Mouse (Mus musculus) ES-E14 (cell line): ENCODE measurements around the gene Dlx3. TPM values are rescaled to one million over a fixed set of nuclear protein-coding genes. Genes with fewer than 3 reads are reported as not detected.

Source experiments
- DNase-seq: peaks from one replicate; pipeline ENCODE4 v3.0.0-alpha.2; 2013; ENCODE audit warnings: low read depth, low spot score
- H3K27ac ChIP-seq: 2 replicates; pipeline ENCODE4 v1.5.1; 2012; ENCODE audit warnings: low read depth, mild to moderate bottlenecking, low read length, moderate library complexity, mixed read lengths; ENCODE audit not compliant: poor library complexity, insufficient read depth, severe bottlenecking
- H3K36me3 ChIP-seq: 2 replicates; pipeline ENCODE4 v1.6.1; 2012; ENCODE audit warnings: mild to moderate bottlenecking, low read length, moderate library complexity, mixed read lengths; ENCODE audit not compliant: control insufficient read depth, poor library complexity, insufficient read depth, severe bottlenecking
- H3K4me1 ChIP-seq, 2 experiments: fragments of 150-350 bp in 1 of 2; sonication (generic) in 1 of 2; 2 replicates each; pipeline ENCODE4 v1.6.1; 2012; ENCODE audit warnings: low read length in 2 of 2, mild to moderate bottlenecking in 1 of 2, mixed read lengths in 1 of 2; ENCODE audit not compliant: control insufficient read depth in 2 of 2, insufficient read depth in 2 of 2, poor library complexity in 1 of 2
- H3K4me3 ChIP-seq, 2 experiments: fragments of 150-350 bp in 1 of 2; sonication (generic) in 1 of 2; 2 replicates each; pipeline ENCODE4 v1.5.1; 2012; ENCODE audit warnings: low read length in 2 of 2, low read depth in 1 of 2, mild to moderate bottlenecking in 1 of 2, mixed read lengths in 1 of 2; ENCODE audit not compliant: insufficient read depth in 1 of 2, poor library complexity in 1 of 2, severe bottlenecking in 1 of 2
- H3K9ac ChIP-seq: 2 replicates; pipeline ENCODE4 v1.6.1; 2012; ENCODE audit warnings: low read depth, mild to moderate bottlenecking, low read length, mixed read lengths; ENCODE audit not compliant: poor library complexity, insufficient read depth, severe bottlenecking
- H3K9me3 ChIP-seq: fragments of 150-350 bp; sonication (generic); 2 replicates; pipeline ENCODE4 v1.6.1; 2012; ENCODE audit warnings: low read depth, mild to moderate bottlenecking, low read length; ENCODE audit not compliant: control insufficient read depth, insufficient read depth
- CHD2 ChIP-seq: IDR thresholded peaks from 2 replicates; pipeline ENCODE4 v1.6.1; 2014; ENCODE audit warnings: mild to moderate bottlenecking, low read depth, low read length, inconsistent platforms
- HCFC1 ChIP-seq: IDR thresholded peaks from 2 replicates; pipeline ENCODE4 v1.6.1; 2012; ENCODE audit warnings: low read length, inconsistent platforms, borderline replicate concordance; ENCODE audit not compliant: insufficient read depth
- MAFK ChIP-seq: IDR thresholded peaks from 2 replicates; pipeline ENCODE4 v1.6.1; 2014; ENCODE audit warnings: mild to moderate bottlenecking, low read depth, low read length, inconsistent platforms; ENCODE audit not compliant: insufficient read depth
- ZC3H11A ChIP-seq: IDR thresholded peaks from 2 replicates; pipeline ENCODE4 v1.6.1; 2012; ENCODE audit warnings: low read depth, mild to moderate bottlenecking, inconsistent platforms, low read length, borderline replicate concordance
- ZNF384 ChIP-seq: IDR thresholded peaks from 2 replicates; pipeline ENCODE4 v1.6.1; 2012; ENCODE audit warnings: low read depth, low read length, inconsistent platforms
- in situ Hi-C, 2 experiments: fragments of 600-800 bp; cut with MboI; formaldehyde crosslinking; loops; one replicate each; pipeline ENCODE4 v1.15.1; 2025; ENCODE audit warnings: low sequenced_read_pairs in 2 of 2, inconsistent platforms in 1 of 2; ENCODE audit not compliant: unreplicated experiment in 2 of 2
- total RNA-seq: library from RNA; depleted of rRNA; stranded (reverse); fragments of 300-350 nt; gene quantifications from 2 replicates; pipeline ENCODE4 v1.2.3, GENCODE M21; 2012

Gene Dlx3
- total RNA-seq, 1 experiment: 0.54 TPM

- H3K9ac ChIP-seq: no peak overlapping the region
- in situ Hi-C loops: no loop called here
- H3K27ac ChIP-seq: no peak overlapping the region
- no peak for DNase-seq
- TF ChIP-seq HCFC1: no peak
- H3K36me3 ChIP-seq: no peaks in the 10 kb centered on the region
- no peaks in the 10 kb centered on the region for H3K9me3 ChIP-seq
- peaks cover 11 to 43% of the 10 kb centered on the region in 2 experiments; a peak in 3 of 4 replicates for H3K4me1 ChIP-seq
- H3K4me3 ChIP-seq: no peak overlapping the region
Observed at GRCm38 (mm10) chr11:95082896-95083295, 37.0 kb upstream of the Dlx3 start.

DNA sequence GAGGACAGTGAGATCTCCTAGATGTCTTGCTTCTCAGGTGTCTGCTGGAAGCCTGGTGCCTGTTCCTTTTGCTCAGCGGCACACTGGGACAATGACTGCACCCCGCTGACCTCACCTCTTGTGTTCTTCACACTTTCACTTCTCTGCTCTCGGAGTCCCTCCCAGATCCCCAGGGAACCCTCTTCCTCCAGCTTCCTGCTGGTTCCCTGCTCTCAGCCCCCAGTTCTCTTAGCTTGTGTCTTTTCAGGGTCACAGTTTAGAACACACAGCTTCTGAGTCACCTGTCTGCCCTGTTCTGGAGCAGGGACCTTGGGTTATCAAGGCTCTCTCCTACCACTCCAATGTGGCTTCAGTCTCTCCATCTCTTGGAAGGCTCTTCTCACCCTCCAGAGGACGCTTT is 35.7 kb upstream of the Dlx3 start:
- in situ Hi-C loops: no loop called here
- H3K4me1 ChIP-seq: peaks cover 6 to 47% of the 10 kb centered on the region in 2 experiments; a peak in 3 of 4 replicates
- no peak for DNase-seq
- no peak overlapping the region for H3K4me3 ChIP-seq
- H3K9me3 ChIP-seq: no peaks in the 10 kb centered on the region
- H3K27ac ChIP-seq: peak overlapping the region; percentile 13; the same call in 1 of the 2 replicates
- no peak for TF ChIP-seq HCFC1
- TF ChIP-seq CHD2: no peak
- no peak for TF ChIP-seq MAFK
- TF ChIP-seq ZC3H11A: no peak
- no peak for TF ChIP-seq ZNF384
- H3K9ac ChIP-seq: no peak overlapping the region
- no peaks in the 10 kb centered on the region for H3K36me3 ChIP-seq

- Histone ChIP-seq H3K4me1 (peaks cover 6 to 43% of the 10 kb centered on the region in 2 experiments; a peak in 3 of 4 replicates), H3K9me3 (no peaks in the 10 kb centered on the region), H3K27ac (peak overlapping the region; percentile 41; the same call in 1 of the 2 replicates), H3K9ac (no peak overlapping the region), H3K4me3 (no peak overlapping the region), H3K36me3 (no peaks in the 10 kb centered on the region)
- in situ Hi-C loops: no loop called here
- DNase-seq: peak; percentile 96
- TF ChIP-seq HCFC1 (no peak), MAFK (no peak), CHD2 (no peak), ZNF384 (peak; percentile 94), ZC3H11A (no peak)
Observed at GRCm38 (mm10) chr11:95084811-95085382, 35.0 kb upstream of the Dlx3 start.

- in situ Hi-C loops: no loop called here
- Histone ChIP-seq H3K4me1 (peaks cover 5 to 41% of the 10 kb centered on the region in 2 experiments; a peak in 3 of 4 replicates), H3K27ac (no peak overlapping the region; the same call in 1 of the 2 replicates), H3K9me3 (no peaks in the 10 kb centered on the region), H3K36me3 (no peaks in the 10 kb centered on the region), H3K9ac (no peak overlapping the region; the same call in 1 of the 2 replicates), H3K4me3 (no peak overlapping the region)
- DNase-seq: no peak
- TF ChIP-seq HCFC1: no peak
Observed at GRCm38 (mm10) chr11:95085710-95086109, 34.2 kb upstream of the Dlx3 start.

- in situ Hi-C loops: no loop called here
- DNase-seq: no peak
- Histone ChIP-seq H3K27ac (no peak overlapping the region; the same call in 1 of the 2 replicates), H3K9ac (no peak overlapping the region), H3K4me3 (no peak overlapping the region), H3K4me1 (peaks cover 5 to 41% of the 10 kb centered on the region in 2 experiments; a peak in 3 of 4 replicates), H3K36me3 (no peaks in the 10 kb centered on the region), H3K9me3 (no peaks in the 10 kb centered on the region)
- TF ChIP-seq HCFC1 (no peak), MAFK (no peak), ZNF384 (no peak), ZC3H11A (no peak), CHD2 (no peak)
Observed at GRCm38 (mm10) chr11:95086229-95086628, 33.7 kb upstream of the Dlx3 start.
